Mouse (Mus musculus): ENCODE measurements around the gene Fkbp7.

Fkbp7 gene

GRCm38 (mm10) chr2:76672966-76673392 is at the start of gene Fkbp7:
TSS of gene Fkbp7 (minus strand) at chr2:76673116.
- peak; percentile 94 for DNase-seq (ENCODE audit: low read depth)

GRCm38 (mm10) chr2:76719650-76720049 is 46.7 kb upstream of the Fkbp7 start:
- DNase-seq (ENCODE audit: low read depth), result no peak

DNA sequence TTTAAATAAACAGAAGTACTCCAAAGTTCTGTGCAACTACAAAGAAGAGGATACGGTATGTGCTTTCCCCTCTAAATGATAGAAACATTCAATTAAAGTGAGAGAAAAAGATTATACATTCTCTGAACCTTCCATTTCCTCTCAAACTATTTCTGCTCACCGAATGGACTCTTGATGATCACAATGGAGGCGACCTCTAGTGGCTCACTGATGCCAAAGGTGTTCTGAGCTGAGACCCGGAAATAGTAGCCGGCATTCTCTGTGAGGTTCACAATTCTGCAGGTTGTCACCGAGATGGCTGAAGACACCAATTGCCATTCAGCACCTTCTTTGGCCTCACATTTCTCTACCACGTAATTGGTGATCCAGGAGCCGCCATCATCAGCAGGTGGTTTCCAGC is 42.1 kb upstream of the Fkbp7 start:
- DNase-seq (ENCODE audit: low read depth), result peak; percentile 21

GRCm38 (mm10) chr2:76708512-76708911 is 35.6 kb upstream of the Fkbp7 start:
- no peak for DNase-seq (ENCODE audit: low read depth)

GRCm38 (mm10) chr2:76705655-76706054 is 32.7 kb upstream of the Fkbp7 start:
- DNase-seq (ENCODE audit: low read depth), result no peak

- DNase-seq (ENCODE audit: low read depth), result no peak
Measured at GRCm38 (mm10) chr2:76702751-76703150, 29.8 kb upstream of the Fkbp7 start.

DNA sequence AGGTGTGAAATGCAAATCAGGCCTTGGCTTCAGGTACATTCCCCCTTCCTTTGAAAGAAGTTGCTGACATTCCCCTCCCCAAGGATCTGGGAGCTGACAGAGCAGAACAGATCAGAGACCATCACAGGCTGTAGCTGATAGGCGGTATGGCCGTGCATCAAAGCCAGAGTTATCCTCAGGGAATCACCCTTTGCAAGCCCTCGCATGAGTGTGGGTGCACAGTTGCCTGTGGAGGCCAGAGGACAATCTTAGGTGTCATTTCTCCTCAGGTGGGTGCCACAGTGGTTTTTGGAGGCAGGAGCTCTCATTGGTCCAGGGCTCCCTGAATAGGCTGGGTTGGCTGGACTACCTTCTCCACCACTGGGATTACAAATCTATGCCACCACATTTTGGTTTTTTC is 29.3 kb upstream of the Fkbp7 start:
- DNase-seq (ENCODE audit: low read depth), result no peak

DNA sequence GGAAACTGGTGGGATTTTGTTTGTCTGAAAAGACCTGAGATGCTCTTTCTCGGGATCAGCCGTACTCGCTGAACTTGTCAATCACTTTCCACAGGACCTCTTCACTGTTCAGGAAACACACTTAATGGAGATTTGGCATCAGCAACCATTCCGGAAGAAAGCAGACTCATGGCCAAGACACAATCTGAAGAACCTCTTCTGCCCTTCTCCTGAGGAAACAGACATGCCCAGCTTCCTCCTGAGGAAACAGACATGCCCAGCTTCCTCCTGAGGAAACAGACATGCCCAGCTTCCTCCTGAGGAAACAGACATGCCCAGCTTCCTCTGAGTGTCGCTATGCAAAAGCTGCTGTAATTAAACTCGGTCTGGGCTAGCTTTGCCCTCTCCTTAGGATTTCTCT is 22.4 kb upstream of the Fkbp7 start:
- no peak for DNase-seq (ENCODE audit: low read depth)

DNA sequence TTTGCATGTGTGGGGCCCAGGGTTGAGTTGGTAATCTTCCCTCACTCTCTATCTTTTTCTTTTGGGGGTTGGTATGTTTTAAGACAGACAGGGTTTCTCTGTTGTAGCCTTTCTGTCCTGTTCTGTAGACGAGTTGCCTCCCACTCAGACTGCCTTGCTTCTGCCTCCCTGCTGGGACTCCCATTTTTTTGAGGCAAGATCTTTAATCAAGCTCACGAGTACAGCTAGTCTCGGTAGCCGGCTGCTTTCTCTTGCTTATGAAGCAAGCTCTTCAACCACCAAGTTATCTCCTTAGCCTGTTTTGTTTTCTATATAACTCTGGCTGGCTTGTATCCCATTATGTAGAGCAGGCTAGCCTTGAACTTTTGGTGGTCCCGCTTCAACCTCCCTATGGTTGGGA is 20.8 kb upstream of the Fkbp7 start:
- no peak for DNase-seq (ENCODE audit: low read depth)

- no peak for DNase-seq (ENCODE audit: low read depth)
Measured at GRCm38 (mm10) chr2:76690436-76691204, 17.7 kb upstream of the Fkbp7 start.

DNA sequence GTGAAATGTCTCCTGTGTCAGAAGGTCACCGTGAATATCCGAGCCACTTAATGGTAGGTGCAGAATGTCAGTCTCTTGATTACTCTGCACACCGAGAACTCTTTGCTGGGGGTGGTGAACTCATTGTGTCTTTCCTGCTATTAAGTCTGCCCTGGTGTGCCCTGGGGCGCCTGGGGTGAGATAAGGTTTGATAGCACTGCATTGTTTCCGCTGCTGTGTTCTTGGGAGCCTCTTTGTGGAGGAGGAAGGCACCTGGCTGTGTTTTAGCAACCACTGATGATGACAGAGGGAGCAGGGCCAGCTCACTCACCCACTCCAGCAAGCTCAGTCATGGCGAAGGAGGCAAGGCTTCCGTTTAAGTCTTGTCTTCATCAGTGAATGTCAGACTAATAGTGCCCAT is 15.2 kb upstream of the Fkbp7 start:
- no peak for DNase-seq (ENCODE audit: low read depth)

GRCm38 (mm10) chr2:76687608-76688007 is 14.7 kb upstream of the Fkbp7 start:
- DNase-seq (ENCODE audit: low read depth), result no peak

DNA sequence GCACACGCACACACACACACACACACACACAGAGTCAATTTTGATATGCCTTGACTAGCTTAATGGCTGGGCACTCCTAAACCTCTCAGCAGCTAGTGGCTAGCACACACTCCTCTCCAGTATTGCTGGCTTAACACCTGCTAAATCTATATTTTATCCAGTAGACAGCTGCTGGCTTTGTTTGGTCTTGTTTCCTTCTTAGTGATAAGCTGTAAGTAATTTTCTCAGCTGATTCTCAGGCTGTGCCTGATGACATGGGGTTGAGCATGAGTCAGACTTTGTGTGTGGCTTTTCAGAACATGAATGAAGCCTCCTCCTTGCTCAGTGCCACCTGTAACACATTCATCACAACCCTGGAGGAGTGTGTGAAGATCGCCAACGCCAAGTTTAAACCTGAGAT is 14.1 kb upstream of the Fkbp7 start:
- DNase-seq (ENCODE audit: low read depth), result no peak

DNA sequence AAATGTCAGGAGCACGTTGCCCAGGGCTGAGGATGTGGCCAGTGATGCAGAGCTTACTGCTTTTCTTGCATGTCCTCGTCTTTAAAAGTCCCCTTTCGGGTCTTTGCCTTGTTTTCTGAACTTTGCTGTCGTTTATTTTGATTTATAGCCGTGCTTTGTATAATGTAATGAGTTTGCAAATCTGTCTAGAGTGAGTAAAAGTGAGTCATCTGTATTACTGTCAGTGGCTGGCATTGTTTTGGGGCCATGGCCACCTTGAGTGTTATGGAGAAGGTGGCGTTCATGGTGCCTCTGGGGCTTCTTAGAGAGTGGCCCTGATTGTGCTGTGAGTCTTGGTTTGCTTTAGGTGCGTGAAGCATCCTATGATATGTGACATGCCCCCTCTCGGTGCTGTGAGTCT is 9.4 kb upstream of the Fkbp7 start:
- DNase-seq (ENCODE audit: low read depth), result no peak

- DNase-seq (ENCODE audit: low read depth), result peak; percentile 29
Measured at GRCm38 (mm10) chr2:76676401-76677226, 3.7 kb upstream of the Fkbp7 start.

GRCm38 (mm10) chr2:76675949-76676348 is 3.0 kb upstream of the Fkbp7 start:
- DNase-seq (ENCODE audit: low read depth), result no peak

- DNase-seq (ENCODE audit: low read depth), result peak; percentile 54
Measured at GRCm38 (mm10) chr2:76675451-76675850, 2.5 kb upstream of the Fkbp7 start.

- peak; percentile 85 for DNase-seq (ENCODE audit: low read depth)
Measured at GRCm38 (mm10) chr2:76674725-76675427, 2.0 kb upstream of the Fkbp7 start, which contains the start of gene Plekha3. TSS of gene Plekha3 (plus strand) at chr2:76675281.

DNA sequence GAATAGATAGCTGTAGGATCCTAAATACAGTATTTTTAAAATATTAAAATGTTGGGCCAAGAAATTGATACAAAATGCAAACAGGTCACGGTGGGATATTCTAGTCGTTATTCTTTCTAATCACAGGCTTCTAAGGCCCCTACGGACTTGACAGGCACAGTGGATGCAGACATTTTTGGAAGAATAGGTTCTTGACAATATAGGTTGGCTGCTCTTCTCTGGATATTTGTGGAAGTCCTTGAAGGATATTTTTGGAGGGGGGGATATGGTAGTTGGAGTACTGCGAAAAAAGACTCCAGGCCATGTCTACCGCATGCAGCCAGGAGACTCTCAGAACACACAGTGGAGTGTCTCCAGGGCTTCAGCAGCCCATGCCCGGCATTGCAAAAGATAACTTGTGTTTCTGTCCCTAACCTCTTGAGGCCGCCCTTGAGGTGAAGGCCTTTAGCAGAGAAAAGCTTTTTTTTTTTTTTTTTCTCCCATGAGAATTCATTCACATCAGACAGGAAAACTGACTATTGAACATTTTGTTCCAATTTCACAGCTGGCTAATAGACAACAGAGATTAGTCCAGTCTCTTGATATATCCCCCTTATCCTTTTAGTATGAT is 661 bp upstream of the Fkbp7 start:
- DNase-seq (ENCODE audit: low read depth), result peak; percentile 81

GRCm38 (mm10) chr2:76672134-76672745 is 676 bp downstream of the Fkbp7 start:
- peak; percentile 39 for DNase-seq (ENCODE audit: low read depth)

DNA sequence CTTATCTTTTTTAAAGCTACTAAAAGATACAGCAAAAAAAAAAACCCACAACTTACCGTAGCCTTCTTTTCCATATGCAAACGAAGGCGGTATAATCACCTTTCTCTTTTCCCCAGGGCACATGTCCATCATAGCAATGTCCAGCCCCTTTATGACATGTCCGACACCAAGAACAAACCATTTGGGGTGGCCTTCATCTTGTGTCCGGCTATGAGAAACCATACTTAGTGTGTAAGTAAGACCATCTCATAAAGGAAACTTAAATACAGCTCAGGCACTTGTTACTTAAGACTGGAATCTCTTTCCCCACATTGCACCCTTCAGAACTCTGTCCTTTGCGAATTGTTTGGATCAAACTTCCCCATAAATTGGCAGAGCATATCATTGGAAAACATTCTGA is 1.3 kb downstream of the Fkbp7 start:
- peak; percentile 11 for DNase-seq (ENCODE audit: low read depth)

GRCm38 (mm10) chr2:76667200-76667599 is 5.7 kb downstream of the Fkbp7 start:
- DNase-seq (ENCODE audit: low read depth), result no peak
